Mouse (Mus musculus) liver, embryonic 13.5 days (tissue): ENCODE data around the gene Wfdc15a. TPM values are rescaled to one million over a fixed set of nuclear protein-coding genes. Genes with fewer than 3 reads are reported as not detected.

Experiments
- ATAC-seq: fragments of 200-750 bp; cut with Nextera tagmentation; 2 replicates; pipeline ENCODE4 v1.8.0; 2017; ENCODE audit warnings: low read depth, mild to moderate bottlenecking, moderate number of reproducible peaks, moderate library complexity
- DNase-seq: peaks from one replicate; pipeline ENCODE4 v3.0.0; 2022
- H3K27ac ChIP-seq: fragments of 300-500 bp; sonication (generic); 2 replicates; pipeline ENCODE4 v1.5.1; 2015; ENCODE audit warnings: moderate library complexity, mild to moderate bottlenecking, inconsistent platforms
- H3K27me3 ChIP-seq: fragments of 300-500 bp; sonication (generic); 2 replicates; pipeline ENCODE4 v1.6.1; 2015; ENCODE audit warnings: mild to moderate bottlenecking, inconsistent platforms
- H3K36me3 ChIP-seq: fragments of 300-500 bp; sonication (generic); 2 replicates; pipeline ENCODE4 v1.6.1; 2015; ENCODE audit warnings: mild to moderate bottlenecking, inconsistent platforms
- H3K4me1 ChIP-seq: fragments of 300-500 bp; sonication (generic); replicated peaks from 2 replicates; pipeline ENCODE4 v1.6.1; 2015; ENCODE audit warnings: inconsistent platforms
- H3K4me2 ChIP-seq: fragments of 300-500 bp; sonication (generic); 2 replicates; pipeline ENCODE4 v1.6.1; 2015; ENCODE audit warnings: inconsistent platforms, mild to moderate bottlenecking, moderate library complexity
- H3K4me3 ChIP-seq: fragments of 300-500 bp; sonication (generic); replicated peaks from 2 replicates; pipeline ENCODE4 v1.5.1; 2015; ENCODE audit warnings: mild to moderate bottlenecking, inconsistent platforms
- H3K9ac ChIP-seq: fragments of 300-500 bp; sonication (generic); 2 replicates; pipeline ENCODE4 v1.6.1; 2015; ENCODE audit warnings: mild to moderate bottlenecking, inconsistent platforms
- H3K9me3 ChIP-seq: fragments of 300-500 bp; sonication (generic); replicated peaks from 2 replicates; pipeline ENCODE4 v1.6.1; 2016; ENCODE audit warnings: inconsistent platforms
- WGBS: fragments of 180-500 bp; shearing (Covaris S2); methylation state at CpG from one replicate; pipeline ENCODE4 v1.1.7; 2015; ENCODE audit not compliant: insufficient replicate concordance; 5-methylcytosine and 5-hydroxymethylcytosine counted together
- polyA plus RNA-seq: library from polyadenylated mRNA; unstranded; fragments of >200 nt; fragmentation: Nextera tagmentation; extraction: Ambion mirVana; gene quantifications from 2 replicates; pipeline ENCODE4 v1.2.1, GENCODE M21; 2015

Wfdc15a gene
- polyA plus RNA-seq, 1 experiment from 2014 or later = not detected

DNA sequence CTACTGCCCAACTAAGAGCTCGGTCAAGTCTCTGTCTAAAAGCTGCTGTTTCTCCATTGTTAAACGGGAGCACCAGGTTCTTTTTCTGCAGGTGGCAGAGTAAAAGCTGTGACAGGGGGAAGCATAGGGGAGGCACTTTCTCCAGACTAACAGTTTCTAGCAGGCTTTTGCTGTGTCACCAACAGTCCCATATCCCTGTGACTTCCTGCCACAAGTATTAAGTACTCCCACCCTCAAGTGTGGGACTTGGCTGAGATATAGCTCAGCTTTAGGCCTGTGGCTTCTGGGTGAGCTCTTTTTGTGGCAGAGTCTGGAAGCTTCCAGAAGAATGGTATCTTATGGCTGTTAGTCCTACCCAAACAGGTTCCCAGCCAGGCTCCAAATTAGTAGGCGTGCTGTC, 24.1 kb downstream of the Wfdc15a start:
- Histone ChIP-seq H3K9me3 (no peaks in the 10 kb centered on the region), H3K9ac (no peak overlapping the region), H3K4me3 (no peak overlapping the region), H3K4me1 (no peaks in the 10 kb centered on the region), H3K27ac (no peak overlapping the region), H3K4me2 (no peak overlapping the region), H3K27me3 (peaks cover 32% of the 10 kb centered on the region), H3K36me3 (no peaks in the 10 kb centered on the region)
- WGBS = 53% methylated on average over 3 of the region's 3 CpGs
- ATAC-seq = no peak
- no peak for DNase-seq

GRCm38 (mm10) chr2:164174649-164175395, 25.1 kb downstream of the Wfdc15a start:
- Histone ChIP-seq H3K4me2 (no peak overlapping the region), H3K9ac (no peak overlapping the region), H3K36me3 (no peaks in the 10 kb centered on the region), H3K4me3 (no peak overlapping the region), H3K4me1 (no peaks in the 10 kb centered on the region), H3K27ac (no peak overlapping the region), H3K27me3 (peaks cover 42% of the 10 kb centered on the region), H3K9me3 (no peaks in the 10 kb centered on the region)
- 59% methylated on average over 8 of the region's 8 CpGs for WGBS
- no peak for DNase-seq
- ATAC-seq = no peak

DNA sequence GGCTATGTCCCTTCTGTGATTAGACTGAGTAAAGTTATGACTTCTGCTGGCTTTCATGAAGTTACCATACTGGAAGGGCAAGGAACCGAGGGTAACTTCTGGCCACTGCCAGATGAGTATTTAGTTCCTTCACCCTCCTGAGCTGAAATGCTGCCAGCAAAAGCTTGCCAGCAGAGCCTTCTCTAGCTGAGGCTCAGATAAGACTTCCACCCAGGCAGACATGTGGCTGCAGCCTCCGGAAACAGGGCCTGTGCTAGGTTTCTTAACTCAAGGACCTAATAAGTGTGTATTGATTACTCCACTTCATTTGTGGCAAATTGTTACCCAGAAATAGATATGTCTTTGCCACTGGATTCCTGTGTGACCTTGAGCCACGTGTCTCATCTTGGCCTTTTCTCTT, 26.5 kb downstream of the Wfdc15a start:
- DNase-seq = no peak
- no peak for ATAC-seq
- peaks cover 54% of the 10 kb centered on the region for H3K27me3 ChIP-seq
- peaks cover 3% of the 10 kb centered on the region for H3K4me1 ChIP-seq
- H3K27ac ChIP-seq = no peak overlapping the region
- no peak overlapping the region for H3K9ac ChIP-seq
- H3K4me2 ChIP-seq = no peak overlapping the region
- H3K4me3 ChIP-seq = no peak overlapping the region
- H3K9me3 ChIP-seq = no peaks in the 10 kb centered on the region
- H3K36me3 ChIP-seq = no peaks in the 10 kb centered on the region
- 40% methylated on average over 3 of the region's 3 CpGs for WGBS

DNA sequence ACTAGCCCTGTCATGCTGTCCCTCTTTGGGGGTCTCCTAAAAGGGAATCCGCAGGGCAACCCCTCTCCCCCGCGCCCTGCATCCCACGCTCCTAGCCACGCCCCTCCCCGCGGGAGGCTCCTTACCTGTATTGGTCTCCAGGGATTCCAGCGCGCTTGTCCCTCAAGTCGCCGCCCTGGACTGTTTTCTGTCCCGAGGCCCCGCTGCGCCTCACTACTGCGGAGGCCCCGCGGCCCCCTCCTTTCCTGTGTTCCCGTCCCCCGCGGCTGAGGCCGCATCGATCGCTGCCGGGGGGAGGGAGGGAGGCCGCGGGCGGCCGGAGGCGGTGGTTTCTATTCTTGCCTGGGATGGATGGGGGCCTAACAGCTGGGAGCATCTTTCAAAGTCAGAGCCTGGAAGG, 29.0 kb downstream of the Wfdc15a start, which contains the start of gene Kcns1:
Gene Kcns1, minus strand, starts transcription at position 212 of the 400 bp plus-strand sequence.
- Histone ChIP-seq H3K27ac (no peak within 1 kb of the TSS), H3K4me1 (peaks cover 7% of the 10 kb centered on the region), H3K27me3 (peaks cover 78% of the 10 kb centered on the region), H3K36me3 (no peaks in the 10 kb centered on the region), H3K9ac (no peak within 1 kb of the TSS), H3K4me3 (peak within 1 kb of the TSS; percentile 28), H3K9me3 (no peaks in the 10 kb centered on the region), H3K4me2 (peak within 1 kb of the TSS; percentile 38)
- ATAC-seq (no peak), DNase-seq (no peak)
- WGBS = under 1% methylated on average over 24 of the region's 29 CpGs

DNA sequence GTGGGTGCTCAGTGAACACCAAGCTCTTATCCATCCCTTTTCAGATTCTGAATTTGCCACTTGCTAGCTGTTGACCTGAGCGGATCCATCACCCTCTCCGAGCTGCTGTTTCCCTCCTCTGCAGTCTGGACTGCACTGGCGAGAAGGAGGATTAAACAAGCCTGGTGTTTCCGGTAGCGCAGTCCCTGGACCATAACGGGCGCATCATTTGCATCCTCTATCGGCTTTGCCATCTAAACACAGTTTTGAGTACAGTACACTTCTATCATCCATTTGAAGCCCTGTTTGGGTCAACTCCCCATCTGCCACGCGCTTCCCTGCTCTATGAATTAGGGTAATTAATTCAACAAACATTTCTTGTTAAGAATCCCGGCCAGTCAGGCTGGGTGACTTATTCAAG, 29.6 kb downstream of the Wfdc15a start:
- ATAC-seq = no peak
- no peak for DNase-seq
- WGBS = 7% methylated on average over 11 of the region's 11 CpGs
- H3K27me3 ChIP-seq = peaks cover 83% of the 10 kb centered on the region
- H3K4me1 ChIP-seq = peaks cover 7% of the 10 kb centered on the region
- no peaks in the 10 kb centered on the region for H3K9me3 ChIP-seq
- no peak overlapping the region for H3K27ac ChIP-seq
- H3K36me3 ChIP-seq = no peaks in the 10 kb centered on the region
- no peak overlapping the region for H3K9ac ChIP-seq
- no peak overlapping the region for H3K4me2 ChIP-seq
- H3K4me3 ChIP-seq = no peak overlapping the region

GRCm38 (mm10) chr2:164168571-164168946, 31.4 kb downstream of the Wfdc15a start:
- ATAC-seq (no peak), DNase-seq (no peak)
- Histone ChIP-seq H3K9ac (no peak overlapping the region), H3K27me3 (peaks cover 80% of the 10 kb centered on the region), H3K9me3 (no peaks in the 10 kb centered on the region), H3K27ac (no peak overlapping the region), H3K4me1 (peaks cover 7% of the 10 kb centered on the region), H3K36me3 (no peaks in the 10 kb centered on the region), H3K4me3 (peak overlapping the region; percentile 30), H3K4me2 (peak overlapping the region; percentile 39)
- WGBS = 8% methylated on average over 42 of the region's 42 CpGs

DNA sequence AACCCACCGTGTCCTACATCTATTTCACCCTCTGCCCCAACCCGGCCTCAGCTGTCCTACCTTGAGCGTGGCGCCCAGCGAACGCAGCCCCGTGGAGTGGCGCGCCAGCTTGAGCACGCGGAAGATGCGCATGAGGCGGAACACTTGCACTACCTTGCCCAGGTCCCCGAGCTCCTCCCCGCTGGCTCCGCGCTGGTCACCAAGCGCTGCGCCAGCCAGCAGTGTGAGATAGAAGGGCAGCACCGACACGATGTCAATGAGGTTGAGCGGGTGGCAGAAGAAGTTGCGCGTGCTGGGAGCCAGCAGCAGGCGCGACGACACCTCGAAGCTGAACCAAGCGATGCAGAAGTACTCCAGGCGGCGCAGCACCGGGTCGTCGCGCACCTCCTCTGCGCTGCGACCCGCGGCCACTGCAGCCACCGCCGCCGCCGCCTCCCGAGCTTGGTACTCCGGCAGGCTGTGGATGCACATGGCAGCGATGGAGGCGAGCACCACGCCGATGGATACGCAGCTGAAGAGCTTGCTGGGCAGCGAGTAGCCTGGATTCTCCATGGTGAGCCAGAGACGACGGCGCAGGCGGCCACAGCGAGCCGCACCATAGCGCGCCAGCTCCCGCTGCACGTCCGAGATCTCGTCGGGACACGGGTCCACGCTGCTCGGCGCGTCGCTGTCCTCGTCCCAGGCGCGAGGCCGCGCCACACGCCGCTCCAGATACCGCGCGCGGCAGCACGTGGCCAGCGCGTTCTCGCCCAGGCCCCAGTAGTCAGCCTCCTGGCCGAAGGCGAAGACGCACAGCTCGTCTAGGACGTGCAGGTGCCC, 32.0 kb downstream of the Wfdc15a start:
- no peak for DNase-seq
- Histone ChIP-seq H3K4me3 (peak overlapping the region; percentile 30), H3K36me3 (no peaks in the 10 kb centered on the region), H3K4me2 (peak overlapping the region; percentile 39), H3K9me3 (no peaks in the 10 kb centered on the region), H3K9ac (no peak overlapping the region), H3K27me3 (peaks cover 75% of the 10 kb centered on the region), H3K27ac (no peak overlapping the region), H3K4me1 (peaks cover 7% of the 10 kb centered on the region)
- 12% methylated on average over 90 of the region's 90 CpGs for WGBS
- no peak for ATAC-seq

- 71% methylated on average over 5 of the region's 5 CpGs for WGBS
- Histone ChIP-seq H3K4me3 (no peak overlapping the region), H3K4me1 (peaks cover 7% of the 10 kb centered on the region), H3K9me3 (no peaks in the 10 kb centered on the region), H3K27me3 (peaks cover 47% of the 10 kb centered on the region), H3K9ac (no peak overlapping the region), H3K27ac (no peak overlapping the region), H3K4me2 (no peak overlapping the region), H3K36me3 (no peaks in the 10 kb centered on the region)
- no peak for ATAC-seq
- DNase-seq = no peak
Measured at GRCm38 (mm10) chr2:164164941-164165340, 35.0 kb downstream of the Wfdc15a start.

- Histone ChIP-seq H3K4me3 (no peak overlapping the region), H3K27me3 (peaks cover 14% of the 10 kb centered on the region), H3K4me1 (no peaks in the 10 kb centered on the region), H3K4me2 (no peak overlapping the region), H3K27ac (no peak overlapping the region), H3K36me3 (no peaks in the 10 kb centered on the region), H3K9ac (no peak overlapping the region), H3K9me3 (no peaks in the 10 kb centered on the region)
- WGBS = 75% methylated on average over 11 of the region's 11 CpGs
- no peak for ATAC-seq
- DNase-seq = no peak
Measured at GRCm38 (mm10) chr2:164161515-164162055, 38.3 kb downstream of the Wfdc15a start.

DNA sequence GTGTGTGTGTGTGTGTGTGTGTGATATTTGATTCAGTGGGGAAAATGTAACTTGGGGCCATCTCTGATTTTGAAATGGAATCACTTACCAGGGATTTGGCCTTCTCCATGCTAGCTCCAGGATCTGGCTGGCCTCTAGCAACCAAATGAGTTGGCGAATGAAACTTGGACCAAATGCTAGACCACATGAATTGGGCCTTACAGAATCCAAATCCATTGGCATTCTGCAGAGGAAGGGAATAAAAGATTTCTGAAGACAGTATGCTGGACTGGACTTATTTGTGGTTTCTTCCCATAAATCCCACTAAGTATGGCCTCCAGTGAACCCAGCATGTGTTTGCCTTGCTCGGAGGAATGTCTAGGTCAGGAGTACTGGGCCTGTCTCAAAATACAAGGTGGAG, 41.1 kb downstream of the Wfdc15a start:
- H3K9ac ChIP-seq = no peak overlapping the region
- no peaks in the 10 kb centered on the region for H3K27me3 ChIP-seq
- no peak overlapping the region for H3K4me3 ChIP-seq
- WGBS = 72% methylated on average over 2 of the region's 2 CpGs
- H3K36me3 ChIP-seq = peaks cover 3% of the 10 kb centered on the region; the same call in 1 of the 2 replicates
- no peak for DNase-seq
- no peak overlapping the region for H3K4me2 ChIP-seq
- ATAC-seq = no peak
- no peaks in the 10 kb centered on the region for H3K4me1 ChIP-seq
- H3K27ac ChIP-seq = no peak overlapping the region
- H3K9me3 ChIP-seq = no peaks in the 10 kb centered on the region

GRCm38 (mm10) chr2:164156158-164156557, 43.8 kb downstream of the Wfdc15a start:
- ATAC-seq = no peak
- WGBS = 82% methylated on average over 7 of the region's 7 CpGs
- H3K36me3 ChIP-seq = peaks cover 28% of the 10 kb centered on the region

More at GRCm38 (mm10) chr2:164156158-164156557, 43.8 kb downstream of the Wfdc15a start:
- DNase-seq = no peak
- no peak overlapping the region for H3K9ac ChIP-seq
- no peak overlapping the region for H3K27ac ChIP-seq
- no peaks in the 10 kb centered on the region for H3K9me3 ChIP-seq
- no peak overlapping the region for H3K4me3 ChIP-seq
- H3K27me3 ChIP-seq = no peaks in the 10 kb centered on the region
- H3K4me2 ChIP-seq = no peak overlapping the region
- H3K4me1 ChIP-seq = no peaks in the 10 kb centered on the region
